In the genomic region with DNA sequence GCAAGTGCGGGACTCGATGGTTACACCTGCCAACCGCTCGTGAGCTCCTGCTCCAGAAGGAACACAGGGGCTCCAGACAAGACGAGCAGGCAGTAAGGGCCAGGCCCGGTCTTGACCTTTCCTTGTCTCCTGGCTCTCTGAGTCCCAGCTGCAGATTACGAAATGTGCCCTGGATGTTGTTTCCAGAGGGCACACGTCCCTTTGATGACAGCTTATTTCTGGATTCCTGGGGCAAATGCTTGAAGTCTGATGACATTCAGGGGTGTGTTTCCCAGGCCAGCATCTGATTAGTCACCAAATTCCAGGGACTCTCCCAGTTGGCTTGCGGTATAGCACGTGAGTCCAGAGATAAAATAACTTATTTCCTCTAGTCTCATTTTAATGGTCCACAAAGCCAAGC, we compare ENCODE assay signal across 8 mouse cellular contexts.
A peak's percentile ranks its signal among the peaks of the same experiment; 100 is the strongest.
DNase-seq lines count a peak whose midpoint lies in the region; ATAC-seq lines count a peak whose summit lies in the region.

No protein-coding gene starts in this region.

- no peaks in the 10 kb centered on the region for H3K36me3 ChIP-seq in hindbrain, embryonic 15.5 days
- no peaks in the 10 kb centered on the region for H3K36me3 ChIP-seq in hindbrain, embryonic 16.5 days (ENCODE audit: control insufficient read depth, insufficient read depth, low read length)
- H3K36me3 ChIP-seq in heart, embryonic 13.5 days, result no peaks in the 10 kb centered on the region
- H3K36me3 ChIP-seq in lung, embryonic 16.5 days (ENCODE audit: control insufficient read depth, insufficient read depth, low read length), result no peaks in the 10 kb centered on the region

- no peaks in the 10 kb centered on the region for H3K27me3 ChIP-seq in hindbrain, embryonic 15.5 days
- H3K27me3 ChIP-seq in hindbrain, embryonic 16.5 days (replicated peaks; ENCODE audit: control insufficient read depth, insufficient read depth, low read length), result no peaks in the 10 kb centered on the region
- H3K27me3 ChIP-seq in heart, embryonic 13.5 days (replicated peaks), result no peaks in the 10 kb centered on the region
- H3K27me3 ChIP-seq in lung, embryonic 16.5 days (ENCODE audit: control insufficient read depth, insufficient read depth, low read depth, low read length), result no peaks in the 10 kb centered on the region

- no peak overlapping the region for H3K4me2 ChIP-seq in hindbrain, embryonic 15.5 days
- H3K4me2 ChIP-seq in hindbrain, embryonic 16.5 days (ENCODE audit: low read length), result no peak overlapping the region
- H3K4me2 ChIP-seq in heart, embryonic 13.5 days, result peak overlapping the region; percentile 47
- no peak overlapping the region for H3K4me2 ChIP-seq in lung, embryonic 16.5 days (ENCODE audit: low read depth, low read length)

- peak; percentile 86 for DNase-seq in adrenal gland, adult 8-10 months
- DNase-seq in neural tube, embryonic 10.5 days (ENCODE audit: extremely low spot score, low spot score), result no peak
- no peak for DNase-seq in retina, postnatal 1 day
- no peak for DNase-seq in thymus, postnatal 4 days

- H3K9me3 ChIP-seq in hindbrain, embryonic 15.5 days, result no peaks in the 10 kb centered on the region
- H3K9me3 ChIP-seq in hindbrain, embryonic 16.5 days (ENCODE audit: control insufficient read depth, low read length), result no peaks in the 10 kb centered on the region
- H3K9me3 ChIP-seq in heart, embryonic 13.5 days, result no peaks in the 10 kb centered on the region
- no peaks in the 10 kb centered on the region for H3K9me3 ChIP-seq in lung, embryonic 16.5 days (ENCODE audit: control insufficient read depth, low read length)

- WGBS in hindbrain, embryonic 15.5 days, result 65% methylated on average over 10 of the region's 10 CpGs
- WGBS in hindbrain, embryonic 16.5 days, result 70% methylated on average over 10 of the region's 10 CpGs
- 19% methylated on average over 10 of the region's 10 CpGs for WGBS in heart, embryonic 13.5 days
- WGBS in lung, embryonic 16.5 days, result 30% methylated on average over 10 of the region's 10 CpGs

- 0 out of 2 replicates have a peak overlapping the region, but pooled peaks have one; percentile 31 for H3K27ac ChIP-seq in hindbrain, embryonic 15.5 days (replicated peaks)
- no peak overlapping the region for H3K27ac ChIP-seq in hindbrain, embryonic 16.5 days (ENCODE audit: low read depth, low read length)
- peak overlapping the region; percentile 85 for H3K27ac ChIP-seq in heart, embryonic 13.5 days (replicated peaks)
- H3K27ac ChIP-seq in lung, embryonic 16.5 days (ENCODE audit: low read length), result no peak overlapping the region

- H3K9ac ChIP-seq in hindbrain, embryonic 15.5 days, result no peak overlapping the region
- no peak overlapping the region for H3K9ac ChIP-seq in hindbrain, embryonic 16.5 days (ENCODE audit: low read depth, low read length)
- no peak overlapping the region for H3K9ac ChIP-seq in heart, embryonic 13.5 days
- H3K9ac ChIP-seq in lung, embryonic 16.5 days (ENCODE audit: low read length), result no peak overlapping the region

- 0 out of 2 replicates have a peak, but pooled peaks cover 9% of the 10 kb centered on the region for H3K4me1 ChIP-seq in hindbrain, embryonic 15.5 days (replicated peaks)
- no peaks in the 10 kb centered on the region; the same call in 1 of the 2 replicates for H3K4me1 ChIP-seq in hindbrain, embryonic 16.5 days (ENCODE audit: control insufficient read depth, insufficient read depth, low read depth, low read length)
- peaks cover 83% of the 10 kb centered on the region for H3K4me1 ChIP-seq in heart, embryonic 13.5 days
- peaks cover 6% of the 10 kb centered on the region; the same call in 1 of the 2 replicates for H3K4me1 ChIP-seq in lung, embryonic 16.5 days (replicated peaks; ENCODE audit: control insufficient read depth, insufficient read depth, low read length)

- H3K4me3 ChIP-seq in hindbrain, embryonic 15.5 days, result no peak overlapping the region
- no peak overlapping the region for H3K4me3 ChIP-seq in hindbrain, embryonic 16.5 days (ENCODE audit: low read length)
- no peak overlapping the region for H3K4me3 ChIP-seq in heart, embryonic 13.5 days
- no peak overlapping the region for H3K4me3 ChIP-seq in lung, embryonic 16.5 days (ENCODE audit: low read length)

- no peak for ATAC-seq in hindbrain, embryonic 15.5 days (ENCODE audit: low FRiP score, low read depth)
- no peak for ATAC-seq in hindbrain, embryonic 16.5 days
- no peak for ATAC-seq in heart, embryonic 13.5 days (ENCODE audit: extremely low read depth, insufficient number of reproducible peaks, low FRiP score, low TSS enrichment)
- 0 out of 2 replicates have a peak, but pooled peaks have one; percentile 32 for ATAC-seq in lung, embryonic 16.5 days (ENCODE audit: low read depth)

Comparison
In these comparisons a context has a peak if more than half of its experiments do, and no peak if none do; other contexts are left out.
1. H3K27ac ChIP-seq: peak in hindbrain, embryonic 15.5 days (single experiment) and heart, embryonic 13.5 days (single experiment); none in hindbrain, embryonic 16.5 days (single experiment) and lung, embryonic 16.5 days (single experiment).